Mouse (Mus musculus) cerebellum, adult 2 months (tissue): ENCODE measurements around the gene Fcgrt. TPM values are rescaled to one million over a fixed set of nuclear protein-coding genes. Genes with fewer than 3 reads are reported as not detected.
A peak's percentile ranks its signal among the peaks of the same experiment; 100 is the strongest.

ENCODE experiments used
- DNase-seq, 2 experiments: peaks; one replicate each; pipeline ENCODE4 v3.0.0; 2021
- H3K27ac ChIP-seq: fragments of 200-500 bp; 2 replicates; pipeline ENCODE4 v1.5.1; 2012; ENCODE audit warnings: low read length, control low read depth, inconsistent platforms; ENCODE audit not compliant: insufficient read depth
- H3K27me3 ChIP-seq: fragments of 200-500 bp; 2 replicates; pipeline ENCODE4 v1.6.1; 2012; ENCODE audit warnings: inconsistent platforms, mild to moderate bottlenecking, low read length, moderate library complexity; ENCODE audit not compliant: control insufficient read depth, insufficient read depth
- H3K4me1 ChIP-seq: fragments of 200-500 bp; 2 replicates; pipeline ENCODE4 v1.6.1; 2011; ENCODE audit warnings: low read length; ENCODE audit not compliant: control insufficient read depth, insufficient read depth
- H3K4me3 ChIP-seq: fragments of 200-500 bp; replicated peaks from 2 replicates; pipeline ENCODE3; 2011; ENCODE audit warnings: mild to moderate bottlenecking, low read depth, low read length, control low read depth; ENCODE audit not compliant: insufficient read depth
- CTCF ChIP-seq: fragments of 200-500 bp; IDR thresholded peaks from 2 replicates; pipeline ENCODE4 v1.5.1; 2011; ENCODE audit warnings: low read depth, mild to moderate bottlenecking, control low read depth, low read length, moderate library complexity, borderline replicate concordance; ENCODE audit not compliant: insufficient read depth
- POLR2A ChIP-seq: fragments of 200-500 bp; IDR thresholded peaks from 2 replicates; pipeline ENCODE4 v1.6.1; 2011; ENCODE audit warnings: low read length, control low read depth, borderline replicate concordance; ENCODE audit not compliant: insufficient read depth
- WGBS: fragments of 180-500 bp; shearing (Covaris S2); methylation state at CpG from one replicate; pipeline ENCODE4 v1.1.7; 2018; 5-methylcytosine and 5-hydroxymethylcytosine counted together
- polyA plus RNA-seq: library from polyadenylated mRNA; depleted of rRNA; stranded (reverse); fragments of >200 nt; gene quantifications from 2 replicates; pipeline ENCODE4 v1.2.3, GENCODE M21; 2012

The Fcgrt gene
- polyA plus RNA-seq, 1 experiment: 32.1 TPM

GRCm38 (mm10) chr7:45124224-45125143 is 20.8 kb upstream of the Fcgrt start, which contains the start of gene Rps11:
Gene Rps11, minus strand, starts transcription at chr7:45124439.
- no peaks in the 10 kb centered on the region for H3K27me3 ChIP-seq
- DNase-seq: peak; percentile 99
- peak; percentile 63; the same call in 1 of the 2 replicates for TF ChIP-seq POLR2A
- no peak for TF ChIP-seq CTCF
- WGBS: 1% methylated on average over 59 of the region's 59 CpGs
- H3K27ac ChIP-seq: peak within 1 kb of the TSS; percentile 49
- H3K4me3 ChIP-seq: peak within 1 kb of the TSS; percentile 81
- peaks cover 7% of the 10 kb centered on the region; the same call in 1 of the 2 replicates for H3K4me1 ChIP-seq

GRCm38 (mm10) chr7:45123186-45123570 is 19.5 kb upstream of the Fcgrt start:
- Histone ChIP-seq H3K27ac (no peak overlapping the region), H3K4me1 (peaks cover 7% of the 10 kb centered on the region; the same call in 1 of the 2 replicates), H3K4me3 (peak overlapping the region; percentile 81), H3K27me3 (no peaks in the 10 kb centered on the region)
- 9% methylated on average over 12 of the region's 12 CpGs for WGBS
- TF ChIP-seq CTCF (no peak), POLR2A (no peak)
- no peak for DNase-seq

GRCm38 (mm10) chr7:45122561-45123185 is 19.0 kb upstream of the Fcgrt start:
- Histone ChIP-seq H3K4me1 (peaks cover 7% of the 10 kb centered on the region; the same call in 1 of the 2 replicates), H3K4me3 (peak overlapping the region; percentile 81), H3K27ac (no peak overlapping the region), H3K27me3 (no peaks in the 10 kb centered on the region)
- TF ChIP-seq CTCF (no peak), POLR2A (no peak)
- no peak for DNase-seq
- 75% methylated on average over 15 of the region's 15 CpGs for WGBS

- TF ChIP-seq CTCF: no peak
- TF ChIP-seq POLR2A: no peak
- no peak overlapping the region for H3K4me3 ChIP-seq
- H3K27ac ChIP-seq: no peak overlapping the region
- H3K4me1 ChIP-seq: peaks cover 5% of the 10 kb centered on the region; the same call in 1 of the 2 replicates
- no peak for DNase-seq
- no peaks in the 10 kb centered on the region for H3K27me3 ChIP-seq
These were observed 18.3 kb upstream of the Fcgrt start for GRCm38 (mm10) chr7:45121966-45122365.

GRCm38 (mm10) chr7:45121404-45121803 is 17.8 kb upstream of the Fcgrt start:
- no peak for DNase-seq
- Histone ChIP-seq H3K27me3 (no peaks in the 10 kb centered on the region), H3K27ac (no peak overlapping the region), H3K4me1 (peaks cover 5% of the 10 kb centered on the region; the same call in 1 of the 2 replicates), H3K4me3 (no peak overlapping the region)
- 51% methylated on average over 8 of the region's 8 CpGs for WGBS
- TF ChIP-seq CTCF (no peak), POLR2A (no peak)

- no peak overlapping the region for H3K4me3 ChIP-seq
- WGBS: 74% methylated on average over 5 of the region's 5 CpGs
- H3K27ac ChIP-seq: no peak overlapping the region
- H3K27me3 ChIP-seq: no peaks in the 10 kb centered on the region
- H3K4me1 ChIP-seq: peaks cover 5% of the 10 kb centered on the region; the same call in 1 of the 2 replicates
- TF ChIP-seq POLR2A: no peak
- no peak for TF ChIP-seq CTCF
- DNase-seq: no peak
These were observed 16.4 kb upstream of the Fcgrt start for GRCm38 (mm10) chr7:45119780-45120709.

GRCm38 (mm10) chr7:45118336-45118735 is 14.7 kb upstream of the Fcgrt start:
- DNase-seq: no peak
- Histone ChIP-seq H3K4me1 (peaks cover 5% of the 10 kb centered on the region; the same call in 1 of the 2 replicates), H3K27me3 (no peaks in the 10 kb centered on the region), H3K27ac (no peak overlapping the region), H3K4me3 (no peak overlapping the region)
- TF ChIP-seq POLR2A: no peak
- no peak for TF ChIP-seq CTCF
- WGBS: 90% methylated on average over 6 of the region's 6 CpGs
